Mouse (Mus musculus) retina, embryonic 14.5 days (tissue): ENCODE measurements around the gene Enpp7.

Source experiments
- DNase-seq: peaks from one replicate; pipeline ENCODE4 v3.0.0-alpha.2; 2015; ENCODE audit warnings: low spot score

Enpp7 gene

GRCm38 (mm10) chr11:118997182-118997581, 9.2 kb downstream of the Enpp7 start:
- DNase-seq = no peak

DNA sequence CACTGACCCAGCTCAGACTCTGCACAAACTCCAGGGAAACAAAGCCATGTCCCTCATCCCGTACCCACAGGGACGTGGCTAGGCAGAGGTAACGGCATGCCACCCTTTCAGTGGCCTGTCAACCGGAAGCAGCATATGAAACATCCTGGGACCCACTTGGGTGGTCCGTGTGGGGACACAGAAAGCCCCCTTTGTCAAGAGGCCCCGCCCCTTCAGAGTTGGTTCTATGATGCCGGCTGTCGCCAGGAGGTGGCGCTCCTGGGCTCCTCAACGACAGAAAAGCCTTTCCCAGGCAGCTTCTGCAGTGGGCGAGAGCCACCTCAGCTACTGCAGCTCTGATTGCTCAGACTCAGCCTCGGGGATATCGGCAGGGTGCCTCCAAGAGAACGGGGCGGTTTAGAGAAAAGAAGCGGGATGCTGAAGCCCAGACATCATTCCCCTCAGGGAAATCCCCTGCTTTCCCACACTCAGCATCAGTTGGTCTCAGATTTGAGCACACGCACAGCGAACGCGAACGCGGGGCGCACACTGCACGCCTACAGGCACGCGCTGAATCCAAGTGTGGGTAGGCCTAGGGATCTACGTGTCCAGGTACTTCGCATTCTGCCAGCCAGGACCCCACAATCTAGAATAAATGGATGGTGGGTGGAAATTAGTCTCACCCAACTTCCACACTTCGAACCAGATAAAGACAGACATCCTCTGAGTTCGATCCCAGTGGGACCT, 10.7 kb downstream of the Enpp7 start:
- peak; percentile 98 for DNase-seq

DNA sequence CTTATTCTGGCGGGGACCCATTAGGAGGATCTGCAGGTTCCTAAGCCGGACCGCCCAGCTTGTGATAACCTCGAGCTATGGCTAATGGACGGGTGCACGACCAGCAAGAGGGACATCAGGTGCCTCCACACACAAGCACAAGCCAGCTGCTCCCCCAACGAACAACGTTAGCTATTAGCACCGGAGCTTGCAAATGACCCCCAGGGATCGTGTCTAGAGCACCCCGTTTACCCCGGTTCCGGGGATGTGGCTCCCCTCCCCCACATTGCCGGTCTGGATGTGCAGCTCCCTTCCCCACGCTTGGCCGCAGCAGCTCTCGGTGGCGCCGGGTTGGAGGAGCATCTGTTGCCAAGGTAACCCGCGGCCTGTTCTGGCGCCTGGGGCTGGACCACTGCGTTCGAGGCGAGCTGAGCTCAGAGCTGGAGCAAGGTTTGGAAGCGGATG, 11.4 kb downstream of the Enpp7 start:
- peak; percentile 73 for DNase-seq

GRCm38 (mm10) chr11:119000877-119001276, 12.9 kb downstream of the Enpp7 start:
- no peak for DNase-seq

DNA sequence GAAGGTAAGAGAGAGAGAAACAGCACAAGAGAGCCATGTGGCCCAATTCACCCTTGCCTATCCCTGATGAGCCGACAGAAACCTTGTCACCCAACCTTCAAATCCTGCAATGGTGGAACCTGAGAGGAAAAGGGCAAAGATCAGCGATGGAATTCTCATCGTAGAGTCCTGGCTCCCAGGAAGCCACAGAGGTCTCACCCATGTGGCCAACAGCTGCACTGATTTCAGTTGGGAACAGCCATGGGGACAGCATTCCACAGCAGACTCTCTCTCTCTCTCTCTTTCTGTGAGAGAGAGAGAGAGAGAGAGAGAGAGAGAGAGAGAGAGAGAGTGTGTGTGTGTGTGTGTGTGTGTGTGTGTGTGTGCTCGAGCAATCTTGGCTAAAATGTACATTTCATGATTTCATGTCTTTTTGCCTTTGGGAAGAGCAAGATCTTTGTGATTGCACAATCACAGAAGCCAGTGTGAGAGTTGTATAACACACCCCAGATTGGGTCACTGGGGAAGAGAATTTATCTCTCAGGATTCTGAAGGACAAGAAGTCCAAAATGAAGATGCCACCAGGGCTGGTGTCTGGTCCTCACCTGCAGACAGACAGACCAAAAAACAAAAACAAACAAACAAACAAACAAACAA, 13.6 kb downstream of the Enpp7 start:
- DNase-seq = no peak

GRCm38 (mm10) chr11:119005547-119006275, 17.7 kb downstream of the Enpp7 start:
- DNase-seq = no peak

- DNase-seq = no peak
These were observed 18.5 kb downstream of the Enpp7 start for GRCm38 (mm10) chr11:119006462-119006861.

- no peak for DNase-seq
These were observed 19.8 kb downstream of the Enpp7 start for GRCm38 (mm10) chr11:119007461-119008456.

DNA sequence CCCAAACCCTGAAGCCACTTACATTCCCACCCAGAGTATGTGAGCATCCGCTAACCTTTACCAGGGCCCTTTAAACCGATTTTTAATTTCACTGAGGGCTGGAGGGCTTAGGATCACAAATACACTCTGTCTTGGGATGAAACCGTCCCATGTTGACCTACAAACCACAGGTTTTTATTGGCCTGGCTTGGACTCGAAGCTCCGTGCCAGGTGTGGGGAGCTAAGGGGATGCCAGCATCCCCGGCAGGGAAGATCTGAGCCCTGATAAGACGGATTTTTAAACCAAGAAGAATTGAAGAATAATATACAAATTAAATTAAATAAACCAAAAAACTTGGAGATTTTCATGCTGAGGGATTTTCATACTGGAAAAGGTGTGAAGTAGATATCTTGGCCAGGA, 26.5 kb downstream of the Enpp7 start:
- DNase-seq = no peak

- no peak for DNase-seq
These were observed 29.5 kb downstream of the Enpp7 start for GRCm38 (mm10) chr11:119017506-119017905.

GRCm38 (mm10) chr11:119021180-119021579, 33.2 kb downstream of the Enpp7 start:
- no peak for DNase-seq

- DNase-seq = no peak
These were observed 34.3 kb downstream of the Enpp7 start for GRCm38 (mm10) chr11:119022068-119022894.

DNA sequence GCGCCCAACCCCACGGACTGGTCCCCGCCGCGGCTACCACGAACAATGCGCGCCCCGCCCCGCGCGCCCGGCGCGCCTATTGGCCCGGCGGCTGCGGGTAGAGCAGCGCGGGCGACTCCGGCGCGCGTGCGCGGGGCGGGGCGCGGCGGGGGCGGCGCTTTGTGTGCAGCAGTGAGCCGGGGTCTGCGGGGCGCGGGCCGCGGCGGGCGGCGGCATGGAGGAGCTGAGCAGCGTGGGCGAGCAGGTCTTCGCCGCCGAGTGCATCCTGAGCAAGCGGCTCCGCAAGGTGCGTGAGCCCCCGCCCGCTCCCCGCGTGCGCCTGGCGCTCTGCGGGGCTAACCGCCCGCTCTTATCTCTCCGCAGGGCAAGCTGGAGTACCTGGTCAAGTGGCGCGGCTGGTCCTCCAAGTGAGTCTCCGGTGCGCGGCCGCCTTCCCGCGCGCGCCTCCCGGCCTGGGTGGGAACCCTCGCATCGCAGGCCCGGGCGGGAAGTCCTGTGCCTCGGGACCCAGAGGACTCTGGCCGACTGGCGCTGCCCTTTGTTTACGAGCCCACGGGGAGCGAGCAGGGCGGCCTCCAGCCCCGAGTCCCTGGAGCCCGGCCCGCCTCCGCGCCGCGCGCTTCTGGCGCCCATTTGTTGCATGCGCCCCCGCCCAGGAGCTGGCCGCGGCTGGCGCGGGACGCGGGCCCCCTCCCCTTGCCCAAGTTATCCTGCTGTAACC, 35.1 kb downstream of the Enpp7 start, which contains the start of gene Cbx2:
TSS of gene Cbx2 (plus strand) at position 68 of the 721 bp plus-strand sequence.
- peak; percentile 91 for DNase-seq

- DNase-seq = no peak
These were observed 35.6 kb downstream of the Enpp7 start for GRCm38 (mm10) chr11:119023616-119023980.

- DNase-seq = no peak
These were observed 36.3 kb downstream of the Enpp7 start for GRCm38 (mm10) chr11:119024260-119024659.

DNA sequence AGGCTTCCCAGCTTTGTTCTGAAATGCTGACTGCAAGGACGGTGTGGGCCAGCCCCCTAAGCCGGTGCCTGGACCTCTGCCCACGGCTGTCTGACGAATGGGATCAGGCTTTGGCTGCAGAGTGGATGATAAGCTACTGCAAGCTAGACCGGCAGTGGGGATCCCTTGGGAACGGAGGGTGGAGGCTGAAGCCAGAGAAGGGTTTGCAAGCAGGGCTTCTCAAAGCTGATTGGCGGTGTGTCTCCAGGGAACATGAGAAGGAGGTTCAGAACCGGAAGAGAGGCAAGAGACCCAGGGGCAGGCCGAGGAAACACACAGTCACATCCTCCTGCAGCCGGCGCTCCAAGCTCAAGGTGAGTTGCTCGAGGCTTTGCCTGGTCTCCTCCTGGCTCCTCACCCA, 38.2 kb downstream of the Enpp7 start:
- no peak for DNase-seq

DNA sequence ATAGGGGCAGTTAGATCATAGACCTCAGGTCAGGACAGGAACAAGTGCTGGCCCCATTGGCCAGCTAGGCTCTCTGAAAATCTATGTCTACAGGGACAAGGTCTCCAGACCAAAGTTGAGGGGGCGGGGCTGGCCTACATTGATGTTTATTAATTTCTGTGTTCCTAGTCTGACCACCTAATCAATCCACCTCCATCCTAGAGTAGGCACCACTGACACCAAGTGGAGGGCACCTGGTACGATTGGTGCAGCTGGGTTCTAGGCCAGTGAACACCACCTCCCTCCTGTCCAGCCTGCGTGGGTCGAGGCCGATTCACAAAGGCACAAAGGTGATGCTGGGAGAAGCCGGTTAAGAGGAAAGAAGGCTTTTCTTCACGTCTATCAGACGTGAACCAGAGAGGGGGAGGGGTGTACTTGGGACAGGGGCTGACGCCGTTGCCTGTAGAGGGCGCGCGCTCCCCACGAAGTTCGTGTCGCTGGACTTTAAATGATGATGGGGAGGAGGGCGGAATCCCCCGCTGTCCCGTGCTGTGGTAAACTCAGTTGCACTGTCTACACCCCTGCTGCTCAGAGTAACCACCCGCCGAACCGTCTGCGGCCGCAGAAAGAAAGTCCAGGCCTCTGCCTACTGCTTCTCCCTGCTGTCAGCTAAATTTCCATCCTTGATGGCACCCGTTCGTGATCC, 46.0 kb downstream of the Enpp7 start:
- DNase-seq = peak; percentile 87

GRCm38 (mm10) chr11:119034635-119035034, 46.6 kb downstream of the Enpp7 start:
- no peak for DNase-seq

- no peak for DNase-seq
These were observed 47.2 kb downstream of the Enpp7 start for GRCm38 (mm10) chr11:119035094-119035685.
